Mouse (Mus musculus) liver, embryonic 13.5 days (tissue): ENCODE measurements around the gene Nsf. TPM values are rescaled to one million over a fixed set of nuclear protein-coding genes. Genes with fewer than 3 reads are reported as not detected.
A peak's percentile ranks its signal among the peaks of the same experiment; 100 is the strongest.

ENCODE experiments used
- ATAC-seq: fragments of 200-750 bp; cut with Nextera tagmentation; 2 replicates; pipeline ENCODE4 v1.8.0; 2017; ENCODE audit warnings: low read depth, mild to moderate bottlenecking, moderate number of reproducible peaks, moderate library complexity
- DNase-seq: peaks from one replicate; pipeline ENCODE4 v3.0.0; 2022
- H3K27ac ChIP-seq: fragments of 300-500 bp; sonication (generic); 2 replicates; pipeline ENCODE4 v1.5.1; 2015; ENCODE audit warnings: moderate library complexity, mild to moderate bottlenecking, inconsistent platforms
- H3K27me3 ChIP-seq: fragments of 300-500 bp; sonication (generic); 2 replicates; pipeline ENCODE4 v1.6.1; 2015; ENCODE audit warnings: mild to moderate bottlenecking, inconsistent platforms
- H3K36me3 ChIP-seq: fragments of 300-500 bp; sonication (generic); 2 replicates; pipeline ENCODE4 v1.6.1; 2015; ENCODE audit warnings: mild to moderate bottlenecking, inconsistent platforms
- H3K4me1 ChIP-seq: fragments of 300-500 bp; sonication (generic); replicated peaks from 2 replicates; pipeline ENCODE4 v1.6.1; 2015; ENCODE audit warnings: inconsistent platforms
- H3K4me2 ChIP-seq: fragments of 300-500 bp; sonication (generic); 2 replicates; pipeline ENCODE4 v1.6.1; 2015; ENCODE audit warnings: inconsistent platforms, mild to moderate bottlenecking, moderate library complexity
- H3K4me3 ChIP-seq: fragments of 300-500 bp; sonication (generic); replicated peaks from 2 replicates; pipeline ENCODE4 v1.5.1; 2015; ENCODE audit warnings: mild to moderate bottlenecking, inconsistent platforms
- H3K9ac ChIP-seq: fragments of 300-500 bp; sonication (generic); 2 replicates; pipeline ENCODE4 v1.6.1; 2015; ENCODE audit warnings: mild to moderate bottlenecking, inconsistent platforms
- H3K9me3 ChIP-seq: fragments of 300-500 bp; sonication (generic); replicated peaks from 2 replicates; pipeline ENCODE4 v1.6.1; 2016; ENCODE audit warnings: inconsistent platforms
- WGBS: fragments of 180-500 bp; shearing (Covaris S2); methylation state at CpG from one replicate; pipeline ENCODE4 v1.1.7; 2015; ENCODE audit not compliant: insufficient replicate concordance; 5-methylcytosine and 5-hydroxymethylcytosine counted together
- polyA plus RNA-seq: library from polyadenylated mRNA; unstranded; fragments of >200 nt; fragmentation: Nextera tagmentation; extraction: Ambion mirVana; gene quantifications from 2 replicates; pipeline ENCODE4 v1.2.1, GENCODE M21; 2015

Gene Nsf
- polyA plus RNA-seq, 1 experiment from 2014 or later, result 29.6 TPM

DNA sequence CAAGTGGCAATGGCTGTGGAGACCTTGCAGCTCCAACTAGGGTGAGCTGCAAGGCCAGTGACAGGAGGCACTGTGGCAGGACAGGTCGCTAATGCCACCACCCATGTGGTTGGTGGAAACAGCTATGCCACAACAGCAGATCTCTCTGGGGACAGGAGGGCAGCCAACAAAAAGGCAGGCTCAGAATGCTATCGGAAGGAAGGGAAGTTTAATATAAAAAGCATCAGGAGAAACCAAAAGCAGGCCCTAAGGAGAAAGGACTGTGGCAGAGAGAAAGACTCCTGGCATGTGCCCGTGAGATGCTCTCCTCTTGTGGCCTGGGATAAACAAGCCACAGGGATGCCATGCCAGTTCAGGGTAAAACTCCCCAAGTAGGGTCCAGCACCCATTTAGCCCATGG is 122.1 kb downstream of the Nsf start:
- 77% methylated on average over 3 of the region's 3 CpGs for WGBS
- Histone ChIP-seq H3K27me3 (no peaks in the 10 kb centered on the region), H3K9ac (no peak overlapping the region), H3K27ac (no peak overlapping the region), H3K4me2 (no peak overlapping the region), H3K4me3 (no peak overlapping the region), H3K4me1 (no peaks in the 10 kb centered on the region), H3K9me3 (no peaks in the 10 kb centered on the region), H3K36me3 (0 out of 2 replicates have a peak, but pooled peaks cover 8% of the 10 kb centered on the region)
- ATAC-seq (no peak), DNase-seq (no peak)

- 90% methylated on average over 9 of the region's 9 CpGs for WGBS
Observed at GRCm38 (mm10) chr11:103830476-103830875, 123.4 kb downstream of the Nsf start.

GRCm38 (mm10) chr11:103829956-103830355 is 123.9 kb downstream of the Nsf start:
- Histone ChIP-seq H3K4me3 (no peak overlapping the region), H3K27me3 (no peaks in the 10 kb centered on the region), H3K9ac (no peak overlapping the region), H3K4me1 (no peaks in the 10 kb centered on the region), H3K27ac (no peak overlapping the region), H3K36me3 (peaks cover 10% of the 10 kb centered on the region), H3K9me3 (no peaks in the 10 kb centered on the region), H3K4me2 (no peak overlapping the region)
- ATAC-seq, result no peak
- DNase-seq, result no peak
- 60% methylated on average over 4 of the region's 4 CpGs for WGBS

More at GRCm38 (mm10) chr11:103830476-103830875, 123.4 kb downstream of the Nsf start:
- no peak for ATAC-seq
- H3K4me1 ChIP-seq, result no peaks in the 10 kb centered on the region
- H3K36me3 ChIP-seq, result peaks cover 10% of the 10 kb centered on the region
- no peak overlapping the region for H3K9ac ChIP-seq
- H3K27ac ChIP-seq, result no peak overlapping the region
- H3K4me2 ChIP-seq, result no peak overlapping the region
- no peak overlapping the region for H3K4me3 ChIP-seq
- H3K27me3 ChIP-seq, result no peaks in the 10 kb centered on the region
- H3K9me3 ChIP-seq, result no peaks in the 10 kb centered on the region
- no peak for DNase-seq

DNA sequence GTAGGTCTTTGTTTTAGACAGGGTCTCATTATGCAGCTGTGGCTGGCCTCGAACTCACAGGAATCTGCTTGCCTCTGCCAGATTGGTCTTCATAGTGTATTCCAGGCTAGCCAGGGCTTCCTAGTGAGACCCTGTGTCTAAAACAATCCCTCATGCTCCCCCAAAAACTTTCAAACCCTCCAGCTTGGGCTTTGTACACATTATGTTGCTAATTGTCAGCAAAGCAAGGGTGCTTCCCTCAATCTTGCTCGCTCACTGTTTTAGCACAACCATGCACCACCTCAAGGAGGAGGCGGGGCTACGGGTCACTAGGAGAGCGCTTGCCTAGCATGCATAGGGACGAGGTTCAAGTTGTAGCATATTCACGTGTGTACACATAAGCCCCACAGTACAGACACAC is 125.0 kb downstream of the Nsf start:
- no peak overlapping the region for H3K4me3 ChIP-seq
- peaks cover 19% of the 10 kb centered on the region for H3K36me3 ChIP-seq
- H3K9me3 ChIP-seq, result no peaks in the 10 kb centered on the region
- H3K27me3 ChIP-seq, result no peaks in the 10 kb centered on the region
- ATAC-seq, result no peak
- H3K4me2 ChIP-seq, result no peak overlapping the region
- H3K27ac ChIP-seq, result no peak overlapping the region
- H3K9ac ChIP-seq, result no peak overlapping the region
- DNase-seq, result no peak
- no peaks in the 10 kb centered on the region for H3K4me1 ChIP-seq
- WGBS, result 74% methylated on average over 7 of the region's 7 CpGs

GRCm38 (mm10) chr11:103827201-103827600 is 126.7 kb downstream of the Nsf start:
- H3K4me1 ChIP-seq, result no peaks in the 10 kb centered on the region
- H3K36me3 ChIP-seq, result peaks cover 32% of the 10 kb centered on the region
- H3K4me2 ChIP-seq, result no peak overlapping the region
- DNase-seq (no peak), ATAC-seq (no peak)
- no peak overlapping the region for H3K27ac ChIP-seq
- H3K9ac ChIP-seq, result no peak overlapping the region
- no peaks in the 10 kb centered on the region for H3K9me3 ChIP-seq
- no peaks in the 10 kb centered on the region for H3K27me3 ChIP-seq
- 89% methylated on average over 6 of the region's 6 CpGs for WGBS
- H3K4me3 ChIP-seq, result no peak overlapping the region

GRCm38 (mm10) chr11:103816719-103817118 is 137.1 kb downstream of the Nsf start:
- Histone ChIP-seq H3K4me2 (no peak overlapping the region), H3K27ac (no peak overlapping the region), H3K4me1 (peaks cover 7% of the 10 kb centered on the region), H3K27me3 (peaks cover 25% of the 10 kb centered on the region), H3K9ac (no peak overlapping the region), H3K4me3 (no peak overlapping the region), H3K9me3 (no peaks in the 10 kb centered on the region), H3K36me3 (no peaks in the 10 kb centered on the region)
- no peak for DNase-seq
- no peak for ATAC-seq
- 74% methylated on average over 8 of the region's 8 CpGs for WGBS

GRCm38 (mm10) chr11:103815986-103816385 is 137.9 kb downstream of the Nsf start:
- whole genome bisulfite sequencing, result 74% methylated on average over 13 of the region's 13 CpGs

DNA sequence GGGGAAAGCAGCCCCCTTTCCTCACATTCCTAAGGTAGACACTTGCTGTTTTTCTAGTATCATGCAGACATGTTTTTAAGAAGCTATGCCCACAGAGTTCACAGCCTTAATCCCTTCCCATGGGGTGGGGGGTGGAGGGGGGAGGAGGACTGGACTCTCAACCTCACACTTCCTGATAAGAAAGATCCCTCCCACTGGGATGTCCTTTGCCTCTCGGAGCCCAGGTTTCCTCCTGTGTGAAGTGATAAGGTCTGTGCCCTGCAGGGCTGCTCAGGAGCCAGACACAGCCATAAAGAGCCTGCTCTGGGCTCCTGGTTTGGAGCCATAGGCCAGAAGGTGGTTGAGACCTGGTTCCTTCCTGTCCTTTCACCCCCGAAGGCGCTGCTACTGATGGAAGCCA is 139.0 kb downstream of the Nsf start:
- no peak overlapping the region for H3K27ac ChIP-seq
- no peak overlapping the region for H3K4me3 ChIP-seq
- no peak overlapping the region for H3K4me2 ChIP-seq
- peaks cover 44% of the 10 kb centered on the region for H3K27me3 ChIP-seq
- H3K4me1 ChIP-seq, result peaks cover 12% of the 10 kb centered on the region
- 0 out of 2 replicates have a peak, but pooled peaks have one; percentile 26 for ATAC-seq
- H3K9me3 ChIP-seq, result no peaks in the 10 kb centered on the region
- no peak for DNase-seq
- 8% methylated on average over 3 of the region's 3 CpGs for WGBS
- H3K9ac ChIP-seq, result no peak overlapping the region
- H3K36me3 ChIP-seq, result no peaks in the 10 kb centered on the region

More at GRCm38 (mm10) chr11:103815986-103816385, 137.9 kb downstream of the Nsf start:
- Histone ChIP-seq H3K9ac (no peak overlapping the region), H3K27ac (no peak overlapping the region), H3K27me3 (peaks cover 32% of the 10 kb centered on the region), H3K4me3 (no peak overlapping the region), H3K4me2 (no peak overlapping the region), H3K4me1 (peaks cover 7% of the 10 kb centered on the region), H3K36me3 (no peaks in the 10 kb centered on the region), H3K9me3 (no peaks in the 10 kb centered on the region)
- DNase-seq (no peak), ATAC-seq (no peak)

- no peak for ATAC-seq
- no peak for DNase-seq
- Histone ChIP-seq H3K27ac (no peak overlapping the region), H3K4me3 (no peak overlapping the region), H3K27me3 (peaks cover 80% of the 10 kb centered on the region), H3K9me3 (no peaks in the 10 kb centered on the region), H3K4me1 (peaks cover 17% of the 10 kb centered on the region), H3K36me3 (no peaks in the 10 kb centered on the region), H3K4me2 (no peak overlapping the region), H3K9ac (no peak overlapping the region)
- WGBS, result 80% methylated on average over 25 of the region's 25 CpGs
Observed at GRCm38 (mm10) chr11:103811246-103811645, 142.6 kb downstream of the Nsf start.

DNA sequence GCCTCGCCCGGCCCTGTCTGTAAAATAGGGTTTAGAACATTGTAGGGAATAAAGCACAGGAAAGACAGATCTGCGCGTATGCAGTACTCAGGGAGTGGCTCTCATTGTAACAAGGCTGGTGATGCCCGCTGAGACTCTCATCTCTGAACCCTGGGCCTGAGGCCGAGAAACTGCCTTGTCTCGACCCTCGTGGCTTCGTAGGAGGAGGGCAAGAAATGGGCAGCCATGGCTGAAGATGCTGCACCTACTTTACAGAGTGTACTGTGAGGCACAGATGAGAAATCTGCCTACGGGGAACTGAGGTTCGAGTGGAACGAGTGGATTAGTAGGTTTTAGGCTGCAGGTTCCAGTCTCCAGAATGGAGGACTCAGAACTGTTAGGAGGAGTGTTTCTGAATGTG is 143.2 kb downstream of the Nsf start:
- DNase-seq (no peak), ATAC-seq (no peak)
- WGBS, result 37% methylated on average over 12 of the region's 12 CpGs
- H3K27ac ChIP-seq, result no peak overlapping the region
- H3K36me3 ChIP-seq, result no peaks in the 10 kb centered on the region
- H3K27me3 ChIP-seq, result peaks cover 86% of the 10 kb centered on the region
- peaks cover 17% of the 10 kb centered on the region for H3K4me1 ChIP-seq
- no peaks in the 10 kb centered on the region for H3K9me3 ChIP-seq
- no peak overlapping the region for H3K9ac ChIP-seq
- peak overlapping the region; percentile 70 for H3K4me2 ChIP-seq
- H3K4me3 ChIP-seq, result peak overlapping the region; percentile 55

GRCm38 (mm10) chr11:103809611-103810598 is 144.0 kb downstream of the Nsf start:
- DNase-seq (no peak), ATAC-seq (no peak)
- Histone ChIP-seq H3K9ac (no peak overlapping the region), H3K27ac (no peak overlapping the region), H3K36me3 (no peaks in the 10 kb centered on the region), H3K4me2 (peak overlapping the region; percentile 70), H3K9me3 (no peaks in the 10 kb centered on the region), H3K4me1 (peaks cover 14% of the 10 kb centered on the region), H3K4me3 (peak overlapping the region; percentile 55), H3K27me3 (peaks cover 92% of the 10 kb centered on the region)
- WGBS, result 2% methylated on average over 103 of the region's 107 CpGs
